In genomic region chr10:109383758-109384157, GRCm38 (mm10) we compare ENCODE assay signal across 11 mouse cellular contexts.
DNase-seq lines count a peak whose midpoint lies in the region; ATAC-seq lines count a peak whose summit lies in the region.
"Had no signal": no experiment of that assay in that cellular context is flagged by ENCODE, and none has a peak within 500 bp of the region (broad histone marks: within the 10 kb centered on the region; RNA-seq: fewer than 3 reads in every experiment).

No protein-coding gene starts in this region.

- peak; percentile 67; the same call in 1 of the 2 replicates for ATAC-seq in embryonic facial prominence, embryonic 12.5 days (ENCODE audit: insufficient number of reproducible peaks, insufficient read depth, low FRiP score, low TSS enrichment)
- 0 out of 2 replicates have a peak, but pooled peaks have one; percentile 40 for ATAC-seq in hindbrain, embryonic 16.5 days
- ATAC-seq in neural tube, embryonic 14.5 days (ENCODE audit: low read depth), result 0 out of 2 replicates have a peak, but pooled peaks have one; percentile 44
- ATAC-seq: inflammation-experienced regulatory T-cells, adult 6 months had no signal

- 0 out of 2 replicates have a peak, but pooled peaks cover 5% of the 10 kb centered on the region for H3K27me3 ChIP-seq in embryonic facial prominence, embryonic 12.5 days
- no peaks in the 10 kb centered on the region for H3K27me3 ChIP-seq in hindbrain, embryonic 16.5 days (replicated peaks; ENCODE audit: control insufficient read depth, insufficient read depth, low read length)
- no peaks in the 10 kb centered on the region for H3K27me3 ChIP-seq in neural tube, embryonic 14.5 days (ENCODE audit: control insufficient read depth, insufficient read depth, low read length)
- H3K27me3 ChIP-seq: limb, embryonic 15.5 days had no signal

- H3K9me3 ChIP-seq in embryonic facial prominence, embryonic 12.5 days, result no peaks in the 10 kb centered on the region
- peaks cover 3% of the 10 kb centered on the region; the same call in 1 of the 2 replicates for H3K9me3 ChIP-seq in hindbrain, embryonic 16.5 days (ENCODE audit: control insufficient read depth, low read length)
- no peaks in the 10 kb centered on the region for H3K9me3 ChIP-seq in neural tube, embryonic 14.5 days (ENCODE audit: control insufficient read depth, low read length)
- H3K9me3 ChIP-seq: limb, embryonic 15.5 days had no signal

- H3K36me3 ChIP-seq in embryonic facial prominence, embryonic 12.5 days, result no peaks in the 10 kb centered on the region
- H3K36me3 ChIP-seq in hindbrain, embryonic 16.5 days (ENCODE audit: control insufficient read depth, insufficient read depth, low read length), result no peaks in the 10 kb centered on the region
- no peaks in the 10 kb centered on the region for H3K36me3 ChIP-seq in neural tube, embryonic 14.5 days (ENCODE audit: control insufficient read depth, insufficient read depth, low read length)
- H3K36me3 ChIP-seq: limb, embryonic 15.5 days had no signal

- peak; percentile 87 for DNase-seq in left cerebral cortex, postnatal 4 days
- no peak for DNase-seq in left cerebral cortex, adult 9 months (ENCODE audit: low spot score in 2 of 2)
- DNase-seq in yolk sac, embryonic 10.5 days (ENCODE audit: low spot score), result no peak
- no peak for DNase-seq in adrenal gland, adult 8-10 months
- DNase-seq: cerebellum, adult 18-20 months; heart, adult 2 months had no signal

- no peak overlapping the region for H3K27ac ChIP-seq in embryonic facial prominence, embryonic 12.5 days
- H3K27ac ChIP-seq in hindbrain, embryonic 16.5 days (ENCODE audit: low read depth, low read length), result no peak overlapping the region
- no peak overlapping the region for H3K27ac ChIP-seq in neural tube, embryonic 14.5 days (ENCODE audit: low read depth, low read length)
- H3K27ac ChIP-seq: heart, adult 2 months; limb, embryonic 15.5 days had no signal

- no peak overlapping the region for H3K9ac ChIP-seq in embryonic facial prominence, embryonic 12.5 days
- no peak overlapping the region for H3K9ac ChIP-seq in hindbrain, embryonic 16.5 days (ENCODE audit: low read depth, low read length)
- H3K9ac ChIP-seq in neural tube, embryonic 14.5 days (replicated peaks; ENCODE audit: low read depth, low read length), result no peak overlapping the region
- H3K9ac ChIP-seq: limb, embryonic 15.5 days had no signal

- no peak overlapping the region for H3K4me2 ChIP-seq in embryonic facial prominence, embryonic 12.5 days (replicated peaks)
- no peak overlapping the region for H3K4me2 ChIP-seq in hindbrain, embryonic 16.5 days (ENCODE audit: low read length)
- no peak overlapping the region for H3K4me2 ChIP-seq in neural tube, embryonic 14.5 days (ENCODE audit: low read depth, low read length)
- H3K4me2 ChIP-seq: limb, embryonic 15.5 days had no signal

- intact Hi-C loops in left cerebral cortex, postnatal 4 days (cut with DNase I), result no loop called here

- 20% methylated on average over 4 of the region's 4 CpGs for WGBS in embryonic facial prominence, embryonic 12.5 days
- WGBS in hindbrain, embryonic 16.5 days, result 43% methylated on average over 4 of the region's 4 CpGs
- 43% methylated on average over 4 of the region's 4 CpGs for WGBS in neural tube, embryonic 14.5 days

- H3K4me1 ChIP-seq in embryonic facial prominence, embryonic 12.5 days, result peaks cover 4% of the 10 kb centered on the region; the same call in 1 of the 2 replicates
- H3K4me1 ChIP-seq in hindbrain, embryonic 16.5 days (ENCODE audit: control insufficient read depth, insufficient read depth, low read depth, low read length), result no peaks in the 10 kb centered on the region
- no peaks in the 10 kb centered on the region for H3K4me1 ChIP-seq in neural tube, embryonic 14.5 days (ENCODE audit: control insufficient read depth, insufficient read depth, low read length)
- H3K4me1 ChIP-seq: limb, embryonic 15.5 days had no signal

- no peak overlapping the region for H3K4me3 ChIP-seq in embryonic facial prominence, embryonic 12.5 days
- no peak overlapping the region for H3K4me3 ChIP-seq in hindbrain, embryonic 16.5 days (ENCODE audit: low read length)
- H3K4me3 ChIP-seq in neural tube, embryonic 14.5 days (ENCODE audit: low read depth, low read length), result no peak overlapping the region
- H3K4me3 ChIP-seq: heart, adult 2 months; limb, embryonic 15.5 days had no signal
